Mouse (Mus musculus): ENCODE results near the gene Cmpk2. TPM values are rescaled to one million over a fixed set of nuclear protein-coding genes. Genes with fewer than 3 reads are reported as not detected.
"Not testable (repeated sequence)": the region's sequence is repeated elsewhere in the genome, so short reads cannot be mapped to it uniquely, and the experiment has no call there.

The Cmpk2 gene
- 10.4 and 11.5 TPM in 2 replicates for polyA plus RNA-seq (2015; fragmentation: Nextera tagmentation; extraction: Ambion mirVana)

DNA sequence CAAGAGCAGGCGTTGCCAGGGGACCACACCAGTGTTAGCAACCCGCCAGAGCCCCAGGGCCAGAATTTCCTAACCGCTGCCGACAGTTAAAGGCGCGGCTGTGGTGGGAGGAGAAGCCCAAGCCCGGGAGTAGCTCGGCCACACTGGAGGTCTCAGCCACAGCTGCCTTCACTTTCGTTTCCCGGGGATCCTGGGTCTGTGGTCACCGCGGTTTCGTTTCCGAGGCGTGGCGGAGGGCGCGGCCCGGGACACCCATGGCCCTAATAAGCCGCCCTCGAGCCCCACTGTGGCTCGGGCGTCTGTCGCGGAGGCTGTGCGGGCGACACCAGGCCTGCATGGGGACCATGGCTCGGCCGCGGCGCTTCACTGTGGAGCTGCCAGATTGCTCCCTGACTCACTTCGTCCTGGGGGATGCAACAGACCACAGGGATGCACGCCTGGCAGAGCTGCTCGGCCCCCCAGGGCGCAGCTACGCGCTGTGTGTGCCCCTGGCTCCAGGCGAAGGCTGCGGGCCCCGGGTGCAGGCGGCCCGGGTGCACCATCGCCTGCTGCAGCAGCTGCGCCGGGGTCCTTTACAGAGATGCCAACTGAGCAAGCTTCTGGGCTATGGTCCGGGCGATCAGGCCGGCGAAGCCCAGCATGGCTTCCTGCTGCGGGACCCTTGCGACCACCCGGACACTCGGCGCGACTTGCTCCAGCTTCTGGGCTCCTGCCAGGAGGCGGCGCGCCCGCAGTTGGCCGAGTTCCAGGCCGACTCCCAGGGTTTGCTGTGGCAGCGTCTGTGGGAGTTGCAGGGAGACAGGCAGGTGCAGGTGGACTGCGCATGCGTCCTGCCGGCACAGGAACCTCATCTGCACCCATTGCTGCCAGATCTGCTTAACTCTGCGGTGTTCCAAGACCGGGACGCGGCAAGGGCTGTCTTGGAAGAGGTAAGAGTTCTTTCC lies at the start of gene Cmpk2:
Gene Cmpk2, plus strand, starts transcription at position 107 of the 944 bp plus-strand sequence.
- peak within 1 kb of the TSS; percentile 82 for H3K27ac ChIP-seq (replicated peaks)
- peak within 1 kb of the TSS; percentile 83 for H3K4me2 ChIP-seq (replicated peaks)
- peaks cover 17% of the 10 kb centered on the region for H3K4me1 ChIP-seq
- H3K4me3 ChIP-seq, result peak within 1 kb of the TSS; percentile 50
- H3K9ac ChIP-seq (replicated peaks), result peak within 1 kb of the TSS; percentile 63
- WGBS, result under 1% methylated on average over 69 of the region's 69 CpGs
- H3K9me3 ChIP-seq, result no peaks in the 10 kb centered on the region
- H3K27me3 ChIP-seq, result no peaks in the 10 kb centered on the region
- ATAC-seq (replicated peaks), result peak; percentile 89
- H3K36me3 ChIP-seq, result no peaks in the 10 kb centered on the region

DNA sequence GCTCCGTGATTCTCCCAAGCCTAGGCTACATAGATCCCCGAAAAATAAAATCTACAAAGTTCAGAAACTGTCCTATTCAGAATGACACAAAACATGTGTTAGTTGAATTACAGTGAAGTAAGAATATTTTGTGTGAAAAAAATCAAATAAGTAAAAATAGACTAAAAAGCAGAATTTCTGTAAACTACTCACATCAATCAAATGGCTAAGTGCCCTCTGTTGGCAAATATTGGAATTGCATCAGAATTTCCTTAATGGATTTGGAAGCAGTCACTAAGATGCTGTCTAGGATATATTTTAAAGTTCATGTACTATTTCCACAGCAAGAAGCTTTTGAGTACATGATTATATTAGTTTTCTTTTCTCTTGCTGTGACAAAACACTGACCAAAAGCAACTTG lies 44.2 kb upstream of the Cmpk2 start:
- H3K36me3 ChIP-seq, result no peaks in the 10 kb centered on the region
- no peak overlapping the region for H3K9ac ChIP-seq (replicated peaks)
- H3K27ac ChIP-seq (replicated peaks), result no peak overlapping the region
- H3K27me3 ChIP-seq, result no peaks in the 10 kb centered on the region
- no peak overlapping the region for H3K4me3 ChIP-seq
- H3K4me2 ChIP-seq (replicated peaks), result no peak overlapping the region
- 92% methylated on average over 2 of the region's 2 CpGs for WGBS
- H3K4me1 ChIP-seq, result no peaks in the 10 kb centered on the region
- no peaks in the 10 kb centered on the region for H3K9me3 ChIP-seq
- no peak for ATAC-seq (replicated peaks)

- H3K4me3 ChIP-seq; H3K36me3 ChIP-seq; H3K9ac ChIP-seq (replicated peaks); ATAC-seq (replicated peaks); H3K4me1 ChIP-seq; H3K27me3 ChIP-seq; H3K9me3 ChIP-seq; H3K4me2 ChIP-seq (replicated peaks); H3K27ac ChIP-seq (replicated peaks): not testable (repeated sequence)
- WGBS, result 86% methylated on average over 2 of the region's 2 CpGs
These were observed 40.2 kb upstream of the Cmpk2 start for GRCm38 (mm10) chr12:26428771-26429170.

GRCm38 (mm10) chr12:26436334-26436733 lies 32.7 kb upstream of the Cmpk2 start:
- Histone ChIP-seq H3K4me2 (replicated peaks) (no peak overlapping the region), H3K9me3 (no peaks in the 10 kb centered on the region), H3K27me3 (no peaks in the 10 kb centered on the region), H3K4me1 (no peaks in the 10 kb centered on the region), H3K4me3 (no peak overlapping the region), H3K9ac (replicated peaks) (no peak overlapping the region), H3K27ac (replicated peaks) (no peak overlapping the region), H3K36me3 (no peaks in the 10 kb centered on the region)
- ATAC-seq (replicated peaks), result no peak
- 91% methylated on average over 4 of the region's 4 CpGs for WGBS

- no peaks in the 10 kb centered on the region for H3K27me3 ChIP-seq
- H3K9me3 ChIP-seq, result no peaks in the 10 kb centered on the region
- H3K4me3 ChIP-seq, result no peak overlapping the region
- 0 out of 2 replicates have a peak, but pooled peaks have one; percentile 23 for ATAC-seq (replicated peaks)
- H3K9ac ChIP-seq (replicated peaks), result no peak overlapping the region
- 67% methylated on average over 3 of the region's 3 CpGs for WGBS
- no peak overlapping the region for H3K4me2 ChIP-seq (replicated peaks)
- H3K27ac ChIP-seq (replicated peaks), result no peak overlapping the region
- H3K36me3 ChIP-seq, result no peaks in the 10 kb centered on the region
- no peaks in the 10 kb centered on the region for H3K4me1 ChIP-seq
These were observed 31.1 kb upstream of the Cmpk2 start for GRCm38 (mm10) chr12:26437950-26438349.

- H3K36me3 ChIP-seq, result no peaks in the 10 kb centered on the region
- no peak overlapping the region for H3K4me2 ChIP-seq (replicated peaks)
- no peak overlapping the region for H3K9ac ChIP-seq (replicated peaks)
- 62% methylated on average over 3 of the region's 3 CpGs for WGBS
- H3K4me1 ChIP-seq, result no peaks in the 10 kb centered on the region
- H3K9me3 ChIP-seq, result no peaks in the 10 kb centered on the region
- no peak for ATAC-seq (replicated peaks)
- no peak overlapping the region for H3K27ac ChIP-seq (replicated peaks)
- H3K4me3 ChIP-seq, result no peak overlapping the region
- H3K27me3 ChIP-seq, result no peaks in the 10 kb centered on the region
These were observed 29.6 kb upstream of the Cmpk2 start for GRCm38 (mm10) chr12:26439366-26439765.

DNA sequence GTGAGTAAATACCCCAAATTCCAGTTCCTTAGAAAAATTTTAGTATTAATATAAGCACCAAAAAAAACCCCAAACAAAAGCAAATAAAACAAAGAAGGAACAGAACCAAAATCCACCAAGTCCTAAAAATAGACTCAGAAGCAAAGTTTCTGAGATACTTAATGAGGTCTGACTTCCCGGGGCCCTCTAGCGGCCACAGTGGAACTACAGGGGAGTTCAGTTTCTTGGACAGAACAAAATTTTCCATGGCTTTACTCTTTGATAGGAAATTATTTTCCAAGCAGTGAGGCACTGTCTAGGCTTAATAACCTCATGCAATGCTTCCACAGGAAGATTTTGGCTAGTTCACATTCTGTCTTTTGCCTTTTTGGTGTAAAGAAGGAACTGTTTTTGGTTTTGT lies 24.9 kb upstream of the Cmpk2 start:
- ATAC-seq (replicated peaks), result no peak
- 2% methylated on average over 2 of the region's 2 CpGs for WGBS
- Histone ChIP-seq H3K4me1 (no peaks in the 10 kb centered on the region), H3K9me3 (no peaks in the 10 kb centered on the region), H3K27ac (replicated peaks) (no peak overlapping the region), H3K4me2 (replicated peaks) (no peak overlapping the region), H3K4me3 (no peak overlapping the region), H3K9ac (replicated peaks) (no peak overlapping the region), H3K27me3 (no peaks in the 10 kb centered on the region), H3K36me3 (no peaks in the 10 kb centered on the region)

GRCm38 (mm10) chr12:26444511-26444910 lies 24.5 kb upstream of the Cmpk2 start:
- WGBS, result 87% methylated on average over 2 of the region's 2 CpGs
- H3K27ac ChIP-seq (replicated peaks), result no peak overlapping the region
- no peak overlapping the region for H3K9ac ChIP-seq (replicated peaks)
- ATAC-seq (replicated peaks), result no peak
- no peak overlapping the region for H3K4me2 ChIP-seq (replicated peaks)
- no peaks in the 10 kb centered on the region for H3K4me1 ChIP-seq
- no peak overlapping the region for H3K4me3 ChIP-seq
- no peaks in the 10 kb centered on the region for H3K36me3 ChIP-seq
- H3K27me3 ChIP-seq, result no peaks in the 10 kb centered on the region
- no peaks in the 10 kb centered on the region for H3K9me3 ChIP-seq

DNA sequence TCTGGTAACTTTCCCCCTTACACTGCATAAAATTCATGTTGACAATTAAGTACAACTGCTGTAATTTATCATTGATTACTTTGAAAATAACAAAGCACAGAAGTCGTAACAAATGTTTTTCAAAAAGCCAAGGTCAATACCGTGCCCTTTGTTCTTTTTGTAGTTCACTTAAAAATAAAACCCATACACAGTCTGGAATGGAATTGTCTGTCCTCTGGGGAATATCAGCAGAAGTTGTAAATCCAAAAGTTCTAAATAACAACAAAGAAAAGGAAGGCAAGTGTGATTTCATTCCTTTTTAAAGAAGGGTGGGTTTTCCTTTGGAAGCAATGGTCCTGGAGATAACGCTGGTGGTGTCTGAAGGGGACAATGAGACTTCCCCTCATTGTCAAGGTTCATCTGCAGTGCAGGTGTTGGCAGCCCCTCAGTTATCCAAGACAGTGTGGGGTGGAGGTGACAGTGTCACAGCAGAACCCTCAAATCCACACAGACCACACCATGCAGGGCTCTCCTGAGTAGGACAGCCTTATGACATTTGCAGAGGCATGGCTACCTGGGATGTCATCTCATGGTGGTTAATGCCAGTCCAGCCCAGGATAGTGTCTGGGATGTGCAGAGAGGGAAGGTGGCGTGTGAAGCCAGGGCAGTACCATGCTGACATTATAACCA lies 22.5 kb upstream of the Cmpk2 start:
- no peaks in the 10 kb centered on the region for H3K36me3 ChIP-seq
- no peak for ATAC-seq (replicated peaks)
- no peak overlapping the region for H3K9ac ChIP-seq (replicated peaks)
- no peaks in the 10 kb centered on the region for H3K9me3 ChIP-seq
- H3K27me3 ChIP-seq, result no peaks in the 10 kb centered on the region
- H3K4me2 ChIP-seq (replicated peaks), result no peak overlapping the region
- no peak overlapping the region for H3K4me3 ChIP-seq
- H3K4me1 ChIP-seq, result no peaks in the 10 kb centered on the region
- H3K27ac ChIP-seq (replicated peaks), result no peak overlapping the region
- WGBS, result 89% methylated on average over 4 of the region's 4 CpGs

- Histone ChIP-seq H3K4me3 (no peak overlapping the region), H3K4me2 (replicated peaks) (no peak overlapping the region), H3K9ac (replicated peaks) (no peak overlapping the region), H3K9me3 (no peaks in the 10 kb centered on the region), H3K27me3 (no peaks in the 10 kb centered on the region), H3K27ac (replicated peaks) (no peak overlapping the region), H3K36me3 (no peaks in the 10 kb centered on the region), H3K4me1 (no peaks in the 10 kb centered on the region)
- 100% methylated on average over 2 of the region's 2 CpGs for WGBS
- no peak for ATAC-seq (replicated peaks)
These were observed 19.5 kb upstream of the Cmpk2 start for GRCm38 (mm10) chr12:26449483-26449882.

GRCm38 (mm10) chr12:26451150-26451549 lies 17.9 kb upstream of the Cmpk2 start:
- Histone ChIP-seq H3K4me2 (replicated peaks) (no peak overlapping the region), H3K4me1 (peaks cover 3% of the 10 kb centered on the region; the same call in 1 of the 2 replicates), H3K4me3 (no peak overlapping the region), H3K9me3 (no peaks in the 10 kb centered on the region), H3K27me3 (no peaks in the 10 kb centered on the region), H3K36me3 (no peaks in the 10 kb centered on the region), H3K9ac (replicated peaks) (no peak overlapping the region), H3K27ac (replicated peaks) (no peak overlapping the region)
- 52% methylated on average over 1 of the region's 1 CpGs for WGBS
- no peak for ATAC-seq (replicated peaks)

- ATAC-seq (replicated peaks), result no peak
- Histone ChIP-seq H3K9me3 (no peaks in the 10 kb centered on the region), H3K4me3 (no peak overlapping the region), H3K4me1 (peaks cover 8% of the 10 kb centered on the region; the same call in 1 of the 2 replicates), H3K4me2 (replicated peaks) (no peak overlapping the region), H3K27me3 (no peaks in the 10 kb centered on the region), H3K36me3 (no peaks in the 10 kb centered on the region), H3K9ac (replicated peaks) (no peak overlapping the region), H3K27ac (replicated peaks) (no peak overlapping the region)
- WGBS, result 82% methylated on average over 4 of the region's 4 CpGs
These were observed 16.1 kb upstream of the Cmpk2 start for GRCm38 (mm10) chr12:26452951-26453350.

All from forebrain, embryonic 15.5 days (tissue).